Mouse (Mus musculus) limb, embryonic 10.5 days (tissue): ENCODE results near the gene Gm6583. TPM values are rescaled to one million over a fixed set of nuclear protein-coding genes. Genes with fewer than 3 reads are reported as not detected.
A peak's percentile ranks its signal among the peaks of the same experiment; 100 is the strongest.

ENCODE experiments used
- DNase-seq: peaks from one replicate; pipeline ENCODE4 v3.0.0-alpha.2; 2017; ENCODE audit warnings: low spot score
- H3K27ac ChIP-seq: fragments of 300-500 bp; sonication (generic); 2 replicates; pipeline ENCODE4 v1.5.1; 2016; ENCODE audit warnings: mild to moderate bottlenecking
- H3K27me3 ChIP-seq: fragments of 300-500 bp; sonication (generic); 2 replicates; pipeline ENCODE4 v1.6.1; 2016; ENCODE audit warnings: low read depth, mild to moderate bottlenecking; ENCODE audit not compliant: poor library complexity, severe bottlenecking
- H3K36me3 ChIP-seq: fragments of 300-500 bp; sonication (generic); 2 replicates; pipeline ENCODE4 v1.6.1; 2016; ENCODE audit warnings: mild to moderate bottlenecking, moderate library complexity
- H3K4me1 ChIP-seq: fragments of 300-500 bp; sonication (generic); 2 replicates; pipeline ENCODE4 v1.6.1; 2016
- H3K4me3 ChIP-seq: fragments of 300-500 bp; sonication (generic); 2 replicates; pipeline ENCODE4 v1.5.1; 2016; ENCODE audit warnings: mild to moderate bottlenecking, moderate library complexity
- H3K9me3 ChIP-seq: fragments of 300-500 bp; sonication (generic); replicated peaks from 2 replicates; pipeline ENCODE4 v1.6.1; 2016; ENCODE audit warnings: mild to moderate bottlenecking
- WGBS: fragments of 180-500 bp; shearing (Covaris S2); methylation state at CpG from one replicate; pipeline ENCODE4 v1.1.7; 2016; 5-methylcytosine and 5-hydroxymethylcytosine counted together
- polyA plus RNA-seq: library from polyadenylated mRNA; unstranded; fragments of >200 nt; fragmentation: Nextera tagmentation; extraction: Ambion mirVana; gene quantifications from 2 replicates; pipeline ENCODE4 v1.2.1, GENCODE M21; 2016

Gene Gm6583
- polyA plus RNA-seq, result 0.14 and 0.25 TPM in 2 replicates

- no peaks in the 10 kb centered on the region for H3K4me1 ChIP-seq
- DNase-seq, result no peak
- no peaks in the 10 kb centered on the region for H3K27me3 ChIP-seq
- H3K9me3 ChIP-seq, result no peaks in the 10 kb centered on the region
- H3K4me3 ChIP-seq, result no peak within 1 kb of the TSS
- 55% methylated on average over 13 of the region's 13 CpGs for WGBS
- H3K36me3 ChIP-seq, result peaks cover 91% of the 10 kb centered on the region
- H3K27ac ChIP-seq, result no peak within 1 kb of the TSS
Measured at GRCm38 (mm10) chr5:112355910-112356309, at the start of gene Gm6583. Gene Gm6583 (minus strand): TSS chr5:112356033.

GRCm38 (mm10) chr5:112402437-112402836 is 46.6 kb upstream of the Gm6583 start:
- no peak for DNase-seq
- no peaks in the 10 kb centered on the region for H3K9me3 ChIP-seq
- 68% methylated on average over 3 of the region's 3 CpGs for WGBS
- H3K27me3 ChIP-seq, result no peaks in the 10 kb centered on the region
- H3K27ac ChIP-seq, result no peak overlapping the region
- H3K4me1 ChIP-seq, result no peaks in the 10 kb centered on the region
- H3K36me3 ChIP-seq, result no peaks in the 10 kb centered on the region
- no peak overlapping the region for H3K4me3 ChIP-seq

GRCm38 (mm10) chr5:112399284-112399683 is 43.5 kb upstream of the Gm6583 start:
- no peak overlapping the region for H3K4me3 ChIP-seq
- H3K27me3 ChIP-seq, result peaks cover 2% of the 10 kb centered on the region
- H3K4me1 ChIP-seq, result peaks cover 18% of the 10 kb centered on the region
- no peaks in the 10 kb centered on the region for H3K36me3 ChIP-seq
- no peaks in the 10 kb centered on the region for H3K9me3 ChIP-seq
- DNase-seq, result no peak
- 77% methylated on average over 10 of the region's 10 CpGs for WGBS
- H3K27ac ChIP-seq, result no peak overlapping the region

DNA sequence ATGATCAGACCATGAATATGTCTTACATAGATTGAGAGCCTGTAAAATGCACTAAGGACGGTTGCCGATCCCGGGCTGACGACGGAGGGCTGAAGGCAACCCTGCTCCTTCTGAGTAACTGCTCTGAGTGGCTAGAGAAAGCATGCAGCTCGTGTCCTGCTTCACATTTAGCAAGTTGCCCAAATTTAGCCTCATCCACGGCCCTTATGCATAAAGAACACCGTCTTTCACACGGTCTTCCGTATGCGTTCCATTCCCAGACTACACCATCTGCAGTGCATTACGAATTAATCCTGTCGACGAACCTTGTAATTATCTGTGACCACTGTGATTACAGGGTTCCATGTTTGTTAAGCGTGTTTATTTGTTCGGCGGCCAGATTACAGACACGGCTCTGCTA is 40.2 kb upstream of the Gm6583 start:
- 66% methylated on average over 18 of the region's 18 CpGs for WGBS
- H3K4me3 ChIP-seq, result peak overlapping the region; percentile 70
- H3K9me3 ChIP-seq, result no peaks in the 10 kb centered on the region
- H3K36me3 ChIP-seq, result peaks cover 8% of the 10 kb centered on the region
- peak overlapping the region; percentile 93 for H3K27ac ChIP-seq
- H3K4me1 ChIP-seq, result peaks cover 32% of the 10 kb centered on the region
- DNase-seq, result peak; percentile 40
- H3K27me3 ChIP-seq, result peaks cover 35% of the 10 kb centered on the region

- peaks cover 33% of the 10 kb centered on the region for H3K4me1 ChIP-seq
- peaks cover 14% of the 10 kb centered on the region for H3K36me3 ChIP-seq
- peak; percentile 89 for DNase-seq
- WGBS, result 2% methylated on average over 65 of the region's 67 CpGs
- peak within 1 kb of the TSS; percentile 70 for H3K4me3 ChIP-seq
- H3K27me3 ChIP-seq, result peaks cover 38% of the 10 kb centered on the region
- H3K27ac ChIP-seq, result peak within 1 kb of the TSS; percentile 93
- no peaks in the 10 kb centered on the region for H3K9me3 ChIP-seq
Measured at GRCm38 (mm10) chr5:112394779-112395443, 39.1 kb upstream of the Gm6583 start, which contains the start of gene Asphd2. Gene Asphd2 (minus strand): TSS chr5:112394866.

DNA sequence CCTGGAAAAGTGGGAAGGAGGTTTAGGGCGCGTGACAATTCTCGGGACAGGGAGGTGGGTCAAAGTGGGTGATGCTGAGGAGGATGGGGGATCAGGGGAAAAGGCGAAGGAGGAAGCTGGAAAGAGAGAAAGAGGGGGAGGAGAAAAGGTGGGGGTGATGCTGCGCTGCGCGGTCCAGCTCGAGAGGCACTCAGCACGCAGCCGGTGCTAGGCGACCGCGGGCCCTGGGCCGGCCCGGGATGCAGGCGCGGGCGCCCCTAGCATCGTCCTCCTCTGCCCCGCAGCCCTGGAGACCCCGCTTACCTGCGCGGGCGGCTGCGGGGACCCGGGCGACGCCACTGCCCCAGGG is 38.6 kb upstream of the Gm6583 start:
- Histone ChIP-seq H3K4me1 (peaks cover 33% of the 10 kb centered on the region), H3K36me3 (peaks cover 17% of the 10 kb centered on the region), H3K9me3 (no peaks in the 10 kb centered on the region), H3K27me3 (peaks cover 38% of the 10 kb centered on the region), H3K27ac (peak overlapping the region; percentile 93), H3K4me3 (peak overlapping the region; percentile 70)
- WGBS, result under 1% methylated on average over 27 of the region's 28 CpGs
- DNase-seq, result no peak

DNA sequence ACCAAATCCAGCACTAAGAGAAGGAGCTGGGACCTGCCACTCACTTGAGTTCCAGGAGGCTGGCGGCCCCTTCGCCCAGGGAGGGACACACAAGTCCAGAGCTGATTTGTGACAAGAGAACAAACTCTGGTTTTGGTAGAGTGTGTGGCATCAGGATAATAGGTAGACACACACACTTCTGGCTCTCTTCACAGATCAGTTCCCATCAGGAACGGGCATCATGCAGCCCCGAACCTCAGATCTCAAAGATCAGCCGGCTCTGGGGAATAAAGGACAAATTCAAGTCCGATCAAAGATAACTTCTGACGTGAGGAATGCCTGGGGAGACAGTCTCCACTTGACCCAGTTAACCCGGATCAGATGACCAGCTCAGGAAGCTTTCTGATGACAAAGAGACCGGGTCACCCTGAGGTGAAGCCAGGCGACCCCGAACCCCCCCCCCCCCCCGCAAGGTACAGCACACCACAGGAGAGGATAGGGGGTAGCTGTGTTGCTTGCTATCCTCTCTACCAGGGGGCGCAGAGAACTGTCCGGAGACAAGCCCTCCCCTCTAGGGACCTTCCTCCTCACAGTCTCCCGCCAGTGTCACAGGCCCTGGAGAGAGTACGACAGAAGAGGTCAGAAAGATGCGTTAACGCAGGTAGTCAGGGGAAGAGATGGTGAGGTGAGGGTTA is 38.0 kb upstream of the Gm6583 start:
- 12% methylated on average over 18 of the region's 18 CpGs for WGBS
- Histone ChIP-seq H3K27me3 (peaks cover 38% of the 10 kb centered on the region), H3K27ac (peak overlapping the region; percentile 93), H3K4me3 (peak overlapping the region; percentile 70), H3K9me3 (no peaks in the 10 kb centered on the region), H3K4me1 (peaks cover 33% of the 10 kb centered on the region), H3K36me3 (peaks cover 18% of the 10 kb centered on the region)
- DNase-seq, result no peak

- no peak for DNase-seq
- no peak overlapping the region for H3K4me3 ChIP-seq
- H3K27ac ChIP-seq, result no peak overlapping the region
- H3K36me3 ChIP-seq, result peaks cover 24% of the 10 kb centered on the region
- WGBS, result 68% methylated on average over 27 of the region's 27 CpGs
- H3K9me3 ChIP-seq, result no peaks in the 10 kb centered on the region
- peaks cover 38% of the 10 kb centered on the region for H3K27me3 ChIP-seq
- H3K4me1 ChIP-seq, result peaks cover 33% of the 10 kb centered on the region
Measured at GRCm38 (mm10) chr5:112391676-112392323, 36.0 kb upstream of the Gm6583 start.

DNA sequence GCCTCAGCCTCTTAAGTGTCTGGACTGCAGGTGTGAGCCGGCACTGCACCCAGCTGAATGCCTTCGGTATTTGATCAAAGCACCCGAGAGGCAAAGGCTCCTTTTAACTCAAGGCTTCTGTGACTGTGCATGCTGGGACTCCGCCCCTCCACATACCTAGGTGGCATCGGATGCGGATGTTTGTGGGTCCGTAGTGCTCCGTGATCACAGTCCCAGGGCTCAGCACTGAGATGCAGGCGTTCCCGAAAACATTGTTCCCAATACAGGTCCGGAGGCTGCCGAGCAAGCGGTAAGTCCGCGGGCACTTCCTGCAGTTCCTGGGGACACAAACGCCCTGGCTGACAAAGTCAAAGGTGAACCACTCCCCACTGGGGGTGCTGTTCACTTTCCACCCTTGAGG is 35.2 kb upstream of the Gm6583 start:
- Histone ChIP-seq H3K27me3 (peaks cover 38% of the 10 kb centered on the region), H3K36me3 (peaks cover 32% of the 10 kb centered on the region), H3K27ac (no peak overlapping the region), H3K9me3 (no peaks in the 10 kb centered on the region), H3K4me3 (no peak overlapping the region), H3K4me1 (peaks cover 27% of the 10 kb centered on the region)
- no peak for DNase-seq
- WGBS, result 46% methylated on average over 16 of the region's 16 CpGs

- H3K36me3 ChIP-seq, result peaks cover 43% of the 10 kb centered on the region
- no peak overlapping the region for H3K27ac ChIP-seq
- H3K27me3 ChIP-seq, result peaks cover 36% of the 10 kb centered on the region
- no peak for DNase-seq
- H3K9me3 ChIP-seq, result no peaks in the 10 kb centered on the region
- no peak overlapping the region for H3K4me3 ChIP-seq
- H3K4me1 ChIP-seq, result peaks cover 16% of the 10 kb centered on the region
- WGBS, result 74% methylated on average over 9 of the region's 9 CpGs
Measured at GRCm38 (mm10) chr5:112389352-112389751, 33.5 kb upstream of the Gm6583 start.

GRCm38 (mm10) chr5:112385973-112386372 is 30.1 kb upstream of the Gm6583 start:
- H3K9me3 ChIP-seq, result no peaks in the 10 kb centered on the region
- no peak for DNase-seq
- WGBS, result 74% methylated on average over 2 of the region's 2 CpGs
- no peak overlapping the region for H3K4me3 ChIP-seq
- H3K36me3 ChIP-seq, result peaks cover 34% of the 10 kb centered on the region
- peaks cover 5% of the 10 kb centered on the region for H3K4me1 ChIP-seq
- H3K27ac ChIP-seq, result no peak overlapping the region
- H3K27me3 ChIP-seq, result 0 out of 2 replicates have a peak, but pooled peaks cover 2% of the 10 kb centered on the region

DNA sequence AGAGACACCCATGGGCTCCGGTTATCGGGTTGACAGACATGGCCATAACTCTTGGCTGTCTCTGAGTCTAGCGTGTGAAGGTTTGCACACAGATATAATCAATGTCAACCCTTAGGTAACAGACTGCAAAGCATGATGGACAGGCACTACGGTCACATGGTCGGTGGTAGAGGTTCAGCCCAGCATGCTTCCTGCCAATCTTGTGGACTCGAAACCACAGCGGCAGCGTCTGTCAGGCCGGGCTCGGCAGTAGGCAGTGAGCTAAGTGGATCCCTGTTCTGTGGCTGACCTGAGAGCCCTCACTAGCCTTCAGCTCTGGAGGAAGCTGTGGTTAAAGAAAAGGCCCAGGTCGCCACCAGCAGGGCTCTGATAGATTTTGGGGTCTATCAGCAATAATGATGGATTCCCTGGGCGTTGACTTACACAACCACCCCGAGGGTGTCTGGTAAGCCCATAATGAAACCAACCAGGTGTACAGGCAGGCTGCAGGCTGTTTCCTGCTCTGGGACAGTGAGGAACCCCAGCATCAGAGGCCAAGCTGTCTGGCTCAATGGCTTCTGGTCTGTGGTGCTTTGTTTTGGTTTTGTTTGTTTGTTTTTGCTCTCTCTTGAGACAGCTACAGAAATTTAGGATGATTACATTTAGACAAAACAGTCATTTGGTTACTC is 29.1 kb upstream of the Gm6583 start:
- no peak overlapping the region for H3K27ac ChIP-seq
- H3K4me1 ChIP-seq, result peaks cover 5% of the 10 kb centered on the region
- H3K27me3 ChIP-seq, result no peaks in the 10 kb centered on the region
- 93% methylated on average over 13 of the region's 13 CpGs for WGBS
- DNase-seq, result no peak
- no peak overlapping the region for H3K4me3 ChIP-seq
- H3K36me3 ChIP-seq, result peaks cover 33% of the 10 kb centered on the region
- H3K9me3 ChIP-seq, result no peaks in the 10 kb centered on the region
